Mouse (Mus musculus) bone marrow macrophage, adult 2 months (primary cell): ENCODE measurements around the gene Rln3. TPM values are rescaled to one million over a fixed set of nuclear protein-coding genes. Genes with fewer than 3 reads are reported as not detected.

ENCODE experiments used
- H3K27ac ChIP-seq: 2 replicates; pipeline ENCODE4 v1.5.1; 2012; ENCODE audit warnings: low read depth, low read length; ENCODE audit not compliant: insufficient read depth
- H3K4me1 ChIP-seq: 2 replicates; pipeline ENCODE4 v1.6.1; 2012; ENCODE audit warnings: low read length; ENCODE audit not compliant: control insufficient read depth, insufficient read depth
- H3K4me3 ChIP-seq: 2 replicates; pipeline ENCODE4 v1.5.1; 2012; ENCODE audit warnings: mild to moderate bottlenecking, low read length, moderate library complexity; ENCODE audit not compliant: insufficient read depth
- CTCF ChIP-seq: IDR thresholded peaks from 2 replicates; pipeline ENCODE4 v1.5.1; 2012; ENCODE audit warnings: low read depth, mild to moderate bottlenecking, low read length, moderate library complexity
- POLR2A ChIP-seq: IDR thresholded peaks from 2 replicates; pipeline ENCODE4 v1.6.1; 2012; ENCODE audit warnings: mild to moderate bottlenecking, low read depth, low read length, borderline replicate concordance
- polyA plus RNA-seq: library from polyadenylated mRNA; stranded (reverse); fragments of >200 nt; gene quantifications from 2 replicates; pipeline ENCODE4 v1.2.4, GENCODE M21; 2012; ENCODE audit not compliant: missing spikeins, insufficient read depth, insufficient read length

The Rln3 gene
- not detected in 2 replicates for polyA plus RNA-seq

DNA sequence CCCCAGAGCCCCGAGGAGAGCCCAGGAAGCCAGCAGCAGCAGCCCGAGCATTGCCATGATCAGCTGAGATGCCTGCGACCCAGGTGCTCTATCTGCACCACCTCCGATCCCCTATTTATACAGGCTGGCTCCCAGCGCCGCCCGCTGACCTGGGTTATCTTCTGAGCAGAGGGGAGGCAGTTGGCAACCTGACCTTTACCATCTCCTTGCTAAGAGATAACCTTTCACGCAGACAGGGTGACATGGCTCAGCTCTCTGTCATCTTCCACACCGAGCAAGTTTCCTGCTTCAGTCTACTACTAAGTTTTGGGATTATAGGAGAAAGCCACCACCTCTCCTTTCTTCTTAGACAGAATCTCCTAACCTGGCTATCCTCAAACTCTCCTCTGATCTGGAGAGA, at the start of gene Rln3:
Rln3 (minus strand) TSS at position 101 of the 400 bp plus-strand sequence.
- Histone ChIP-seq H3K4me1 (peaks cover 2% of the 10 kb centered on the region; the same call in 1 of the 2 replicates), H3K27ac (no peak within 1 kb of the TSS), H3K4me3 (no peak within 1 kb of the TSS)
- TF ChIP-seq CTCF: no peak
- no peak for TF ChIP-seq POLR2A

DNA sequence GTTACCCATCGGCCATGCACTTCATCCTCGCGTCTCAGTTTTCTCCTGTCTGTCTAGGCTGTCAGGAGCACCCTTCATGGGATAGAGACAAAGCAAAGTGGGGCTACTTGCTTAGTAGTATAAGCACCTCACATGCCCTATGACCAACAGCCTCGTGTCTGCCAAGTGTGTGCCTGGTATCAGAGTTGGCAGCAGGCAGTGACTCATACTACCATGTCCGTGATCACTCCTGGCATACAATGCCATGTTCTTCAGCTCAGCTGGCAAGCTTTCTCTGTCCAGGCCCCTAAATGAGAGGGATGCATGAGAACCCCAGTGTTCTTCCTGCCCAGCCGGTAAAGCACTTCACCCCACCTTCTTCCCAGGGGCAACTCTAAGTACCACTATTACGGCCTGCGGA, 45.8 kb upstream of the Rln3 start:
- Histone ChIP-seq H3K27ac (no peak overlapping the region), H3K4me1 (no peaks in the 10 kb centered on the region), H3K4me3 (no peak overlapping the region)
- TF ChIP-seq CTCF (no peak), POLR2A (no peak)

DNA sequence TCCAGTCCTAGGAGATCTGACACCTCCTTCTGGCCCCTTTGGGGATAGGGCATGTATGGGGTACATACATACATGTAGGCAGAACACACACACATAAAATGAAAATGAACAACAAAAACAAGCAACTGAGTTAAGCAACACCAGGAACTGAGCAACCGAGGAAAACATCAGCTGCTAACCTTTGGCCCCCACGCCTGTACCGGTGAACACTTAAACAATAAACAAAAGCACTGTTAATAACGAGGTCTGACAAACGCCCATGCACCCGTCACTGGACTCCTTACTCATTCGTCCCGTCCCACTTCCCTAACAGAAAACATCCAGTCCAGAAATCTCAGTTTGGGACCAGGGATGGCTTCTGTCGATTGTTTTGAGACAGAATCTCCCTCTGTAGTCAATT, 44.5 kb upstream of the Rln3 start:
- Histone ChIP-seq H3K4me3 (no peak overlapping the region), H3K27ac (no peak overlapping the region), H3K4me1 (no peaks in the 10 kb centered on the region)
- TF ChIP-seq POLR2A (no peak), CTCF (no peak)

DNA sequence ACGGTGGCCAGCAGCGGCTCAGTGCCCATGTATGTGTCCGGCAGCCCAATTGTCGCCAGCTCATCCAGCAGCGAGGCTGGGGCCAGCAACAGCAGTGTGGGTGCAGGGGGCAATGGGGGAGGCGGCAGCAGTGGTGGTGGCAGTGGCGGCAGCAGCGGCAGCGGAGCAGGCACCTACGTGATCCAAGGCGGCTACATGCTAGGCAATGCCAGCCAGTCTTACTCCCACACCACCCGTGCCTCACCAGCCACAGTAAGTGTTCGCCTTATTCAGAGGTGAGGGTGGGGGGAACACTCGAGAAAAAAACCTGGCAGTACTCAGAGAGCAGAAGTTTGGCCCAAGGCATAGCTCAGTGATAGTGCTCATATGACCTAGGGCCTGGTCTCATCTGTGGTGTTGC, 43.0 kb upstream of the Rln3 start:
- Histone ChIP-seq H3K4me1 (no peaks in the 10 kb centered on the region), H3K27ac (no peak overlapping the region), H3K4me3 (no peak overlapping the region)
- TF ChIP-seq POLR2A: no peak
- TF ChIP-seq CTCF: no peak

DNA sequence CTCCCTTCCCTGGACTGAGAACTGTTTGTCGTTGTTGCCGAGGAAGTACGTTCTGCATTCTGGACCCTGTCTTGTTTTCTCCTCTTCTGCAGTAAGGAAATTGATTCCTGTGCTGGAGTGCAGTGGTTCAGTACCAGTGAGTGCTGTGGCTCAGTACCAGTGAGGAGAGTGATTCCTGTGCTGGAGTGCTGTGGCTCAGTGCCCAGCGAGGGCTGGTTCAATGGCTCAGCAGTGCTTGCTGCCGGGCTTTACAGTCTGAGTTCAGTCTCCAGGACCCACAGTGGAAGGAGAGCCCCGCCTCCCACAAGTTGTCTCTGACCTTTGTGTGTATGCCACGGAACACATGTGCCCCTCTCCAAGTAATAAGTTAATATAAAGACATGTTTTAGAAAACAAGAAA, 42.4 kb upstream of the Rln3 start:
- no peak for TF ChIP-seq POLR2A
- TF ChIP-seq CTCF: no peak
- Histone ChIP-seq H3K27ac (no peak overlapping the region), H3K4me1 (no peaks in the 10 kb centered on the region), H3K4me3 (no peak overlapping the region)

DNA sequence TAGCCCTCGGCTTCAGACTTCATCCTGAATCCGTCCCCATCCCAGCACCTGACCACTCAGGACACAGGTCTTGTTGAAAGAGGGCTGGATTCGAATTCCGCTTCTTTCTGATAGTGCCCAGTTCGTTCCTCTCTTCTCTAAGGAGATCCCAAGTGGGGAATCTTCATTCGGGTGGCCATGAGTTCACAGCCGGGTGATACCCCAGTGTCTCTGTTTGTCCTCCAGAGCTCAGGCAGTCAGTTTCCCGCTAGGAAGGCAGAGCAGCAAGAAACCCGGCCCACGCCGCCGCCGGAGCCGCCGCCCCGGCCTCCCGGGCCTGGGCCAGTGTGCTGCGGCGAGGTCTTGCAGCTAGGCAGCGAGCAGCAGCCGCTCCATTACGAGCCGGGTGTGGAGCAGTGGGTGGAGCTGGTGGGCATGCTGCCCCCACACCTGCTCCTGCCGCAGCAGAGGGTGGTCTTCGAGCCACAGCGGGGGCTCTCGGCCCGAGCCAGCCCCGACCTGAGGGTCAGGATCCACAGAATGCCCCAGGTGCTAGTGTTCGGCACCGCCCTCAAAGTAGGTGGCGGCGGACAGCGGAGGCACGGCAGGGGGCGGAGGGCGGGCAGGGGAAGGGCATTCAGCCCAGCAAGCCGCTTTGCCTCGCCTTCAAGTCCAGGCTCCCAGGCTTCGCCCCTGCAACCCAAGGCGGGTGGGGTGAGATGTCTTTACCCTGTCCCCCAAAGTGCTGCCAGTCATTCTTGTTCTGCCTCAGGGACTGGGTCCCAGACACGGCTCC, 39.7 kb upstream of the Rln3 start:
- Histone ChIP-seq H3K4me1 (no peaks in the 10 kb centered on the region), H3K27ac (no peak overlapping the region), H3K4me3 (no peak overlapping the region)
- no peak for TF ChIP-seq POLR2A
- no peak for TF ChIP-seq CTCF

DNA sequence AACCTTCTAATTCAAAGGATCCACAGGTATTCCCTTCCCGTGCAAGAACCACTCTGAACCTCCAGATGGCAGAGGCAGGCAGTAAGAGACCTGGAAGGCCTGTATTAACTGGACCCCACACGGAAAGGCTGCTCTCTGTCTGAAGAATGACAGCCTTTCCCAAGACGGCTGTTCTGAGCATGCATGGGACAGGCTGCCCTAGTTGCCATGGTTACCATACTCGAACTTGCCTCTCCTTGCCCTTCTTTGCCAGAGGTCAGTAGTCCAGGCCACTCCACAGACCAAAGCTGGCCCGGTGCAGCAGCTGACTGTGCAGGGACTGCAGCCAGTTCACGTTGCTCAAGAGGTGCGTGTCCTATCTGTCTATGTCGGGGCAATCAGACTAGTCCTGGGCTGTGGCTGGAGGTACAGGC, 39.0 kb upstream of the Rln3 start:
- TF ChIP-seq CTCF (no peak), POLR2A (no peak)
- no peaks in the 10 kb centered on the region for H3K4me1 ChIP-seq
- no peak overlapping the region for H3K4me3 ChIP-seq
- no peak overlapping the region for H3K27ac ChIP-seq

DNA sequence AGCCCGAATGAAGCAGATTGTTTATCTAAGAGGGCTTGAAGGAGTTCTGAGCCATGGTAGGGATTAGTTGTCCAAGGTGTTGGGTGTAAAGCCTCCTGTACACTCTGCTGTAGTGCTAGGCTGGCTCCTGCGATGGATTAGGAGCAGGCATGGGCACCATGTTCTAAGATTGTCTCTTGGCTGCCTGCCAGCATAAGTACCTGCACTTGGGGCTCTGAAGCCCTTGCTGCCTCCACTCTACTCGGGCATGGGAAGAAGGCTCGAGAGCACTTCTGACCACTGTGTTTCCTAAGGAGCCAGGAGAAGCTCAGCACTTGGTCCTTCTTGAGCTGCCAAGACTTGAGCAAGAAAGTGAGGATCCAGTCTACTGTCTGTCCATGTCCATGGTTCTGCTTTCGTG, 34.4 kb upstream of the Rln3 start:
- no peak overlapping the region for H3K27ac ChIP-seq
- no peak for TF ChIP-seq POLR2A
- no peak for TF ChIP-seq CTCF
- no peak overlapping the region for H3K4me3 ChIP-seq
- H3K4me1 ChIP-seq: no peaks in the 10 kb centered on the region

DNA sequence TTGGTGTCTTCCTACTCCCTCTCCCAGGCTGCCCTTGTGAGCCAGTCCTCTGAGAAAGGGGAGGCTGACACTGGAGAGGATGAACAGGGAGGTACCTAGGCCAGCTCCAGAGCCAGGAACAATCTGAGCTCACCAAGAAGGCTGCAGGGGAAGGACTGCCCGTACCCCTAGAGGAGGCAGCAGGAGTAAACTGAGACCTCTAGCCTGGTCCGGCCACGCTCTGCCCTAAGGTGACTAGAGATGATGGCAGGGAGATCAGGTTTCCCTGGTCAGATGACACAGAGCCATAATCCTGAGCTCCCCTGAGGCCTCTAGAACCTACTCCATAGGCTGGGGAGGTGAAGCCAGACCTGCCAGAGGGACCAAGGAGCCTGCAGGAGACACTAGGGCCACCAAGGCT, 32.0 kb upstream of the Rln3 start:
- H3K27ac ChIP-seq: no peak overlapping the region
- H3K4me1 ChIP-seq: peaks cover 7% of the 10 kb centered on the region
- no peak overlapping the region for H3K4me3 ChIP-seq
- TF ChIP-seq CTCF: no peak
- TF ChIP-seq POLR2A: no peak

DNA sequence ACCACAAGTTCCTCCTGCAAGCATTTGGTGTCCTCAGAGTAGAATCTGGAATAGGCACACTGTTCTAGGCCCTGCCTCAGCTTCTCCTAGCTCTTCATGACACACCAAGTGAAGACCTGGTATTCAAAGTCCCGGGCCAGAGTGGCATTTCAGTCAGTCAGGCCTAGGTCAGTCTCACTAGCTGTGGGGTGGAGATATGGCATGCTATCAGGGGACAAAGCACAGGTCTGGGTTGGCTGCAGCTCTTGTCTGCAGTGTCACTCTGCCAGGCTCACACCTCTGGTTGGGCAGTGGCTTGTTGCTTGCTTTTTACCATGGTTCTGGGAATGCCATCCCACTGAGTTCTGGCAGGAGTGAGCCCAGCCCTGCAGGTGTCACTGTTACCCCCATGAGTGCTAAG, 31.6 kb upstream of the Rln3 start:
- TF ChIP-seq POLR2A: no peak
- TF ChIP-seq CTCF: no peak
- no peak overlapping the region for H3K27ac ChIP-seq
- peaks cover 11% of the 10 kb centered on the region for H3K4me1 ChIP-seq
- H3K4me3 ChIP-seq: no peak overlapping the region
